ENCODE assay signal across 8 mouse cellular contexts in genomic region chr1:37996877-37997484, GRCm38 (mm10). TPM values are rescaled to one million over a fixed set of nuclear protein-coding genes. Genes with fewer than 3 reads are reported as not detected.
DNase-seq lines count a peak whose midpoint lies in the region; ATAC-seq and TF ChIP-seq lines count a peak whose summit lies in the region.

No protein-coding gene starts in this region.

- peaks cover 37% of the 10 kb centered on the region for H3K36me3 ChIP-seq in hindbrain, embryonic 10.5 days
- H3K36me3 ChIP-seq in lung, postnatal 0 days (ENCODE audit: insufficient read depth, low read length) = peaks cover 16% of the 10 kb centered on the region

- peak overlapping the region; percentile 77 for H3K4me2 ChIP-seq in lung, postnatal 0 days (replicated peaks; ENCODE audit: low read depth, low read length)

- H3K4me3 ChIP-seq in hindbrain, embryonic 10.5 days = peak overlapping the region; percentile 98
- peak overlapping the region; percentile 97 for H3K4me3 ChIP-seq in lung, postnatal 0 days (ENCODE audit: low read depth, low read length)

- no peaks in the 10 kb centered on the region for H3K9me3 ChIP-seq in hindbrain, embryonic 10.5 days
- H3K9me3 ChIP-seq in lung, postnatal 0 days (ENCODE audit: low read length) = no peaks in the 10 kb centered on the region

- H3K27ac ChIP-seq in hindbrain, embryonic 10.5 days = peak overlapping the region; percentile 96
- peak overlapping the region; percentile 94 for H3K27ac ChIP-seq in lung, postnatal 0 days (ENCODE audit: low read length)

- H3K4me1 ChIP-seq in hindbrain, embryonic 10.5 days (replicated peaks) = peaks cover 18% of the 10 kb centered on the region
- peaks cover 6% of the 10 kb centered on the region; the same call in 1 of the 2 replicates for H3K4me1 ChIP-seq in lung, postnatal 0 days (ENCODE audit: insufficient read depth, low read depth, low read length)

- WGBS in hindbrain, embryonic 10.5 days = under 1% methylated on average over 42 of the region's 42 CpGs
- under 1% methylated on average over 42 of the region's 42 CpGs for WGBS in lung, postnatal 0 days

- peak; percentile 67 for TF ChIP-seq EP300 in lung, postnatal 0 days (IDR thresholded peaks at IDR 0.05)

- TF ChIP-seq CTCF in lung, postnatal 0 days (IDR thresholded peaks at IDR 0.05) = no peak

- ATAC-seq in frontal cortex, adult (ENCODE audit: low TSS enrichment) = peak; percentile 94
- ATAC-seq in lung, postnatal 0 days = peak; percentile 95

- peak overlapping the region; percentile 70 for H3K9ac ChIP-seq in lung, postnatal 0 days (replicated peaks; ENCODE audit: low read depth)

- H3K27me3 ChIP-seq in hindbrain, embryonic 10.5 days (ENCODE audit: insufficient read depth, poor library complexity, severe bottlenecking) = no peaks in the 10 kb centered on the region
- no peaks in the 10 kb centered on the region for H3K27me3 ChIP-seq in lung, postnatal 0 days (replicated peaks; ENCODE audit: insufficient read depth, low read length)

- DNase-seq in MN1 (ENCODE audit: low spot score) = peak; percentile 100
- peak; percentile 99 for DNase-seq in cerebellum, adult 9-10 months
- DNase-seq in hindbrain, embryonic 10.5 days (ENCODE audit: low spot score) = peak; percentile 98
- DNase-seq in layer of hippocampus, adult 9-11 months = peak; percentile 99
- peak; percentile 99 for DNase-seq in lung, postnatal 0 days (ENCODE audit: low spot score)
- DNase-seq in ovary, postnatal 14 days (ENCODE audit: low spot score) = peak; percentile 91
- DNase-seq in thymus, postnatal 14 days = peak; percentile 98

RNA-seq across cellular contexts. Expression of gene Txndc9, which starts 0.7 kb away (rescaled TPM):
- polyA plus RNA-seq in hindbrain, embryonic 10.5 days (2016; fragmentation: Nextera tagmentation; extraction: Ambion mirVana) = 166 and 167 TPM in 2 replicates
- 93.3 and 101 TPM in 2 replicates for polyA plus RNA-seq in lung, postnatal 0 days (2015; fragmentation: Nextera tagmentation; extraction: Ambion mirVana)

RNA-seq across cellular contexts. Expression of gene Eif5b, which starts 0.8 kb away (rescaled TPM):
- polyA plus RNA-seq in hindbrain, embryonic 10.5 days (2016; fragmentation: Nextera tagmentation; extraction: Ambion mirVana) = 16.4 and 25.6 TPM in 2 replicates
- 16.0 and 18.6 TPM in 2 replicates for polyA plus RNA-seq in lung, postnatal 0 days (2015; fragmentation: Nextera tagmentation; extraction: Ambion mirVana)

RNA-seq across cellular contexts. Expression of gene Lyg1, which starts 39.4 kb away (rescaled TPM):
- polyA plus RNA-seq in hindbrain, embryonic 10.5 days (2016; fragmentation: Nextera tagmentation; extraction: Ambion mirVana) = not detected in 2 replicates
- polyA plus RNA-seq in lung, postnatal 0 days (2015; fragmentation: Nextera tagmentation; extraction: Ambion mirVana) = not detected in 2 replicates

Comparison
In these comparisons a context has a peak if more than half of its experiments do, and no peak if none do; other contexts are left out.
1. Peak in every context shown above with its lines: DNase-seq, ATAC-seq, H3K4me3 ChIP-seq and H3K27ac ChIP-seq.